Mouse (Mus musculus): ENCODE measurements around the gene Ascl3. TPM values are rescaled to one million over a fixed set of nuclear protein-coding genes. Genes with fewer than 3 reads are reported as not detected.
A peak's percentile ranks its signal among the peaks of the same experiment; 100 is the strongest.

The Ascl3 gene
- polyA plus RNA-seq, 2 experiments = not detected

GRCm38 (mm10) chr7:109704016-109704377 lies 27.5 kb downstream of the Ascl3 start:
- Histone ChIP-seq H3K36me3 (replicated peaks; ENCODE audit: control insufficient read depth, insufficient read depth, low read depth) (peaks cover 12% of the 10 kb centered on the region), H3K27ac (peak overlapping the region; percentile 69), H3K4me3 (ENCODE audit: insufficient read depth in 1 of 2, low read depth in 2 of 2, low read length in 2 of 2) (peak overlapping the region; percentile 76 to 83), H3K27me3 (ENCODE audit: control insufficient read depth, insufficient read depth, low read length) (no peaks in the 10 kb centered on the region), H3K9ac (replicated peaks) (peak overlapping the region; percentile 89), H3K4me2 (ENCODE audit: low read depth) (peak overlapping the region; percentile 92), H3K9me3 (ENCODE audit: control insufficient read depth, low read length) (no peaks in the 10 kb centered on the region), H3K4me1 (replicated peaks; ENCODE audit: control insufficient read depth in 2 of 2, insufficient read depth in 2 of 2, low read length in 1 of 2) (peaks cover 16 to 26% of the 10 kb centered on the region in 2 experiments)
- DNase-seq (ENCODE audit: low read depth in 3 of 3, low spot score in 3 of 3) (peak in 2 of 3 experiments; percentile 19 to 26), ATAC-seq (ENCODE audit: insufficient read depth) (peak; percentile 65)
- 3% methylated on average over 17 of the region's 17 CpGs for WGBS (ENCODE audit: insufficient replicate concordance)
- peak; percentile 7; the same call in 1 of the 2 replicates for TF ChIP-seq CTCF (IDR thresholded peaks at IDR 0.05; ENCODE audit: low read depth)
- TF ChIP-seq EP300 (IDR thresholded peaks at IDR 0.05; ENCODE audit: low read depth) = no peak

- Histone ChIP-seq H3K4me2 (ENCODE audit: low read depth) (peak within 1 kb of the TSS; percentile 92), H3K9me3 (ENCODE audit: control insufficient read depth, low read length) (no peaks in the 10 kb centered on the region), H3K36me3 (replicated peaks; ENCODE audit: control insufficient read depth, insufficient read depth, low read depth) (peaks cover 6% of the 10 kb centered on the region), H3K4me1 (replicated peaks; ENCODE audit: control insufficient read depth in 2 of 2, insufficient read depth in 2 of 2, low read length in 1 of 2) (peaks cover 16 to 26% of the 10 kb centered on the region in 2 experiments), H3K27ac (peak within 1 kb of the TSS; percentile 69), H3K27me3 (ENCODE audit: control insufficient read depth, insufficient read depth, low read length) (no peaks in the 10 kb centered on the region), H3K4me3 (ENCODE audit: insufficient read depth in 1 of 2, low read depth in 2 of 2, low read length in 2 of 2) (peak within 1 kb of the TSS; percentile 76 to 83), H3K9ac (replicated peaks) (peak within 1 kb of the TSS; percentile 89)
- DNase-seq (ENCODE audit: low read depth in 3 of 3, low spot score in 3 of 3) (peak; percentile 86 to 89 (median 88)), ATAC-seq (ENCODE audit: insufficient read depth) (peak; percentile 92)
- no peak for TF ChIP-seq CTCF (IDR thresholded peaks at IDR 0.05; ENCODE audit: low read depth)
- TF ChIP-seq EP300 (IDR thresholded peaks at IDR 0.05; ENCODE audit: low read depth) = no peak
- under 1% methylated on average over 59 of the region's 61 CpGs for WGBS (ENCODE audit: insufficient replicate concordance)
Measured at GRCm38 (mm10) chr7:109703190-109704015, 28.1 kb downstream of the Ascl3 start, which contains the start of the genes St5 and Akip1. St5 (minus strand) TSS chr7:109703605. Akip1 (plus strand) TSS chr7:109703690.

- Histone ChIP-seq H3K9me3 (ENCODE audit: control insufficient read depth, low read length) (no peaks in the 10 kb centered on the region), H3K4me1 (replicated peaks; ENCODE audit: control insufficient read depth in 2 of 2, insufficient read depth in 2 of 2, low read length in 1 of 2) (peaks cover 16 to 26% of the 10 kb centered on the region in 2 experiments), H3K4me2 (ENCODE audit: low read depth) (peak overlapping the region; percentile 92), H3K9ac (replicated peaks) (no peak overlapping the region), H3K27ac (no peak overlapping the region), H3K27me3 (ENCODE audit: control insufficient read depth, insufficient read depth, low read length) (no peaks in the 10 kb centered on the region), H3K36me3 (replicated peaks; ENCODE audit: control insufficient read depth, insufficient read depth, low read depth) (no peaks in the 10 kb centered on the region; the same call in none of the 2 replicates), H3K4me3 (ENCODE audit: insufficient read depth in 1 of 2, low read depth in 2 of 2, low read length in 2 of 2) (no peak overlapping the region; a peak in 1 of 4 replicates)
- TF ChIP-seq EP300 (IDR thresholded peaks at IDR 0.05; ENCODE audit: low read depth) (no peak), CTCF (IDR thresholded peaks at IDR 0.05; ENCODE audit: low read depth) (no peak)
- no peak for DNase-seq (ENCODE audit: low read depth in 3 of 3, low spot score in 3 of 3)
- 60% methylated on average over 4 of the region's 4 CpGs for WGBS (ENCODE audit: insufficient replicate concordance)
- ATAC-seq (ENCODE audit: insufficient read depth) = no peak
Measured at GRCm38 (mm10) chr7:109702721-109703120, 28.8 kb downstream of the Ascl3 start.

- Histone ChIP-seq H3K4me3 (ENCODE audit: insufficient read depth in 1 of 2, low read depth in 2 of 2, low read length in 2 of 2) (no peak overlapping the region), H3K36me3 (replicated peaks; ENCODE audit: control insufficient read depth, insufficient read depth, low read depth) (no peaks in the 10 kb centered on the region), H3K9ac (replicated peaks) (no peak overlapping the region), H3K9me3 (ENCODE audit: control insufficient read depth, low read length) (no peaks in the 10 kb centered on the region), H3K4me2 (ENCODE audit: low read depth) (no peak overlapping the region), H3K27me3 (ENCODE audit: control insufficient read depth, insufficient read depth, low read length) (no peaks in the 10 kb centered on the region), H3K4me1 (replicated peaks; ENCODE audit: control insufficient read depth in 2 of 2, insufficient read depth in 2 of 2, low read length in 1 of 2) (peaks cover 16 to 20% of the 10 kb centered on the region in 2 experiments), H3K27ac (no peak overlapping the region)
- ATAC-seq (ENCODE audit: insufficient read depth) (no peak), DNase-seq (ENCODE audit: low read depth in 3 of 3, low spot score in 3 of 3) (no peak)
- TF ChIP-seq EP300 (IDR thresholded peaks at IDR 0.05; ENCODE audit: low read depth) = no peak
- peak; percentile 50 for TF ChIP-seq CTCF (IDR thresholded peaks at IDR 0.05; ENCODE audit: low read depth)
Measured at GRCm38 (mm10) chr7:109700213-109700612, 31.3 kb downstream of the Ascl3 start.

- no peaks in the 10 kb centered on the region; a peak in 1 of 4 replicates for H3K4me1 ChIP-seq (replicated peaks; ENCODE audit: control insufficient read depth in 2 of 2, insufficient read depth in 2 of 2, low read length in 1 of 2)
Measured at GRCm38 (mm10) chr7:109695339-109695726, 36.2 kb downstream of the Ascl3 start.

More at GRCm38 (mm10) chr7:109695339-109695726, 36.2 kb downstream of the Ascl3 start:
- Histone ChIP-seq H3K9me3 (ENCODE audit: control insufficient read depth, low read length) (no peaks in the 10 kb centered on the region), H3K27me3 (ENCODE audit: control insufficient read depth, insufficient read depth, low read length) (no peaks in the 10 kb centered on the region), H3K4me2 (ENCODE audit: low read depth) (no peak overlapping the region), H3K4me3 (ENCODE audit: insufficient read depth in 1 of 2, low read depth in 2 of 2, low read length in 2 of 2) (no peak overlapping the region), H3K27ac (no peak overlapping the region), H3K9ac (replicated peaks) (no peak overlapping the region), H3K36me3 (replicated peaks; ENCODE audit: control insufficient read depth, insufficient read depth, low read depth) (no peaks in the 10 kb centered on the region)
- ATAC-seq (ENCODE audit: insufficient read depth) (no peak), DNase-seq (ENCODE audit: low read depth in 3 of 3, low spot score in 3 of 3) (no peak)
- TF ChIP-seq CTCF (IDR thresholded peaks at IDR 0.05; ENCODE audit: low read depth) (no peak), EP300 (IDR thresholded peaks at IDR 0.05; ENCODE audit: low read depth) (no peak)
- WGBS (ENCODE audit: insufficient replicate concordance) = 82% methylated on average over 10 of the region's 10 CpGs
